Mouse (Mus musculus): ENCODE measurements at regions not wholly inside any gene's neighbourhood (a gene's known extent, or its start where the extent isn't known, plus 50 kb on each side); places are given as distances from the start of the nearest gene placed in this dataset.

DNA sequence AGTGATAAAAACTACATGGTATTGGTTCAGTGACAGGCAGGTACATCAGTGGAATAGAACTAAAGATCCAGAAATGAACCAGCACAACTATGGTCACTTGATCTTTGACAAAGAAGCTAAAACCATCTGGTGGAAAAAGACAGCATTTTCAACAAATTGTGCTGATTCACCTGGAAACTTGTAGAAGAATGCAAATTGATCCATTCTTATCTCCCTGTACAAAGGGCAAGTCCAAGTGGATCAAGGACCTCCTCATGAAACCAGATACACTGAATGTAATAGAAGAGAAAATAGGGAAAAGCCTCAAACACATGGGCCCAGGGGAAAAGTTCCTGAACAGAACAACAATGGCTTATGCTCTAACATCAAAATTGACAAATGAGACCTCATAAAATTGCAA is 194.8 kb upstream of the Mgat4c start:
- no peak for DNase-seq (ENCODE audit: extremely low read depth, low read depth, low spot score)

GRCm38 (mm10) chr10:101490418-101491055 is 190.8 kb upstream of the Mgat4c start:
- DNase-seq (ENCODE audit: extremely low read depth, low read depth, low spot score): no peak

GRCm38 (mm10) chr10:101515087-101515486 is 166.2 kb upstream of the Mgat4c start:
- DNase-seq (ENCODE audit: extremely low read depth, low read depth, low spot score): no peak

DNA sequence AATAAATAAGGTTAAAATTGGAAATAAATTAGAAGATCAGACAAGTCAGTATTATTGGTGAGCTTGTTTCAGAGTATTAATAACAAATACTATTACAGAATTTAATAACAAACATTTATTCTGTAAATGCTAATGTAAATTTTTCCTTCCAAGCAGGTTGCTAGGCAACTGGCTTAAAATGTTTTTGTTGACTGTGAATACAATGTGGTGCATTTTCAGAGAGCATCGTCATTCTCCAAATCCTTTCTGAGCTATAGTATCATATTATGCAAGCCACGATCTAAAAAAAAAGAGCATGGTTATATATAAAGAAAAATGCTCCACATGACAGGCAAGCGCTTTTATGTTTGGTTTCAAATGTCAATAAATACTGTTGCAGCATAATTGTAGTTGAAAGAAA is 164.4 kb upstream of the Mgat4c start:
- no peak for DNase-seq (ENCODE audit: extremely low read depth, low read depth, low spot score)

DNA sequence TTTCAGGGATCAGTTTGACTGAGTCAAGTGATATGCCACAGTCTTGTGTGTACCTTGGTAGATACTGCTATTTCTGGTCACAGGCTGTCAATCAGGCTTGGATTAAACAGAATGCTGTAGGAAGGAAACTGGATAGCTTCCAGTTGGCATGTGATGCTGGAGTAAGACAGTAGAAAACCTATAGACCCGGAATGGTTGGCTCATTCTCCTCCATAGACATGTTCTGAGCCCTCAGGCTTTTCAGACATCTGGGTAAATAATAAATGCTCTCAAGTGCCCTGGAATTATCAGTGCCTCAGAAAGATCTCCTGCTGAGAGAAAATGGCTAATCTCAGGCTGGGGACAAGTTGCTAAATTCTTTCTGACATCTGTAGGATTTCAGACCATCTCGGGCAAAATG is 149.0 kb upstream of the Mgat4c start:
- peak; percentile 83 for DNase-seq (ENCODE audit: extremely low read depth, low read depth, low spot score)

DNA sequence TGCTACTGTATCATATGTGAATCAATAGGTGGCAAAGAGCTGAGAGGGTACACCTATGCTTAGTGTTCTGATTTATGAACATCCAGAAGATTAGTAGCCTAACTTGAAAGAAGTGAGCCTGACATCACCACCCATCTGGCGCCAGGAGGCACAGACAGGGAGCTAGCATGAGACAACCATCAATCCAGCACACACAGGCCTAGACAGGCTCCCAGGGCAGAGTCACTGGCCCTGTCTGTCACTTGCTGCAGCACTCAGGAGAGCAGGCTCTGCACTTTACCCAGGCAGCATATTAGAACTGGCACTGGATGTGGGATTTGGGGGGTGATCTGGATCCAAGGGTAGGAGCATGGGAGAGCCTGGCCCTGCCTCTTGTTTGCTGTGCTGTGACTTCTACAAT is 137.1 kb upstream of the Mgat4c start:
- DNase-seq (ENCODE audit: extremely low read depth, low read depth, low spot score): no peak

- DNase-seq (ENCODE audit: extremely low read depth, low read depth, low spot score): no peak
Observed at GRCm38 (mm10) chr10:101550645-101551044, 130.6 kb upstream of the Mgat4c start.

All from fat pad, adult 2 months (tissue).